12 mouse cellular contexts compared by ENCODE assay signal in the genomic region with DNA sequence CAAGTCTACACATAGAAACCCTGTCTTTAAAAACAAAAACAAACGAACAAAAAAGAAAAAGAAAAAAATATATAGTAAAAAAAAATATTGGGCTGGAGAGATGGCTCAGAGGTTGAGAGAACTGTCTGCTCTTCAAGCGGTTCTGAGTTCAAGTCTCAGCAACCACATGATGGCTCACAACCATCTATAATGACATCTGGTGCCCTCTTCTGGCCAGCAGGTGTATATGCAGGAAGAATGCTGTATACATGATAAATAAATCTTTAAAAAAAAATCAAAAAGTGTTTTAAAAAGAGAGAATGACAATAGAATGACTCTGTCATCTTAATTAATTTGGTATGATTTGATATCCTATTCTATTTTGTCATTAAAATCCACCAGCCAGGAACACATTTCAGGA. TPM values are rescaled to one million over a fixed set of nuclear protein-coding genes. Genes with fewer than 3 reads are reported as not detected.
DNase-seq lines count a peak whose midpoint lies in the region; ATAC-seq lines count a peak whose summit lies in the region.
"Had no signal": no experiment of that assay in that cellular context is flagged by ENCODE, and none has a peak within 500 bp of the region (broad histone marks: within the 10 kb centered on the region; RNA-seq: fewer than 3 reads in every experiment).

No protein-coding gene starts in this region.

- H3K9ac ChIP-seq in midbrain, embryonic 15.5 days, result no peak overlapping the region

- peak overlapping the region; percentile 91; the same call in 1 of the 2 replicates for H3K27ac ChIP-seq in heart, embryonic 10.5 days
- peak overlapping the region; percentile 88; the same call in 1 of the 2 replicates for H3K27ac ChIP-seq in midbrain, embryonic 10.5 days (replicated peaks)
- no peak overlapping the region for H3K27ac ChIP-seq in midbrain, embryonic 15.5 days

- H3K9me3 ChIP-seq in heart, embryonic 10.5 days, result no peaks in the 10 kb centered on the region
- H3K9me3 ChIP-seq in midbrain, embryonic 10.5 days (replicated peaks), result no peaks in the 10 kb centered on the region
- no peaks in the 10 kb centered on the region for H3K9me3 ChIP-seq in midbrain, embryonic 15.5 days
- H3K9me3 ChIP-seq: liver, embryonic 13.5 days; stomach, embryonic 15.5 days had no signal

- H3K4me2 ChIP-seq in midbrain, embryonic 15.5 days, result no peak overlapping the region

- no peaks in the 10 kb centered on the region for H3K27me3 ChIP-seq in heart, embryonic 10.5 days (ENCODE audit: insufficient read depth, poor library complexity, severe bottlenecking)
- H3K27me3 ChIP-seq in midbrain, embryonic 10.5 days (ENCODE audit: low read depth, poor library complexity, severe bottlenecking), result no peaks in the 10 kb centered on the region
- H3K27me3 ChIP-seq in midbrain, embryonic 15.5 days (replicated peaks), result no peaks in the 10 kb centered on the region
- H3K27me3 ChIP-seq: liver, embryonic 13.5 days; stomach, embryonic 15.5 days had no signal

- H3K4me3 ChIP-seq in heart, embryonic 10.5 days, result no peak overlapping the region
- peak overlapping the region; percentile 66; the same call in 1 of the 2 replicates for H3K4me3 ChIP-seq in midbrain, embryonic 10.5 days
- H3K4me3 ChIP-seq in midbrain, embryonic 15.5 days, result no peak overlapping the region

- ATAC-seq in midbrain, embryonic 15.5 days (replicated peaks), result no peak

- WGBS in heart, embryonic 10.5 days, result 59% methylated on average over 2 of the region's 2 CpGs
- WGBS in midbrain, embryonic 10.5 days, result 63% methylated on average over 2 of the region's 2 CpGs
- WGBS in midbrain, embryonic 15.5 days, result 62% methylated on average over 2 of the region's 2 CpGs

- peaks cover 6% of the 10 kb centered on the region; the same call in 1 of the 2 replicates for H3K36me3 ChIP-seq in heart, embryonic 10.5 days
- peaks cover 13% of the 10 kb centered on the region for H3K36me3 ChIP-seq in midbrain, embryonic 10.5 days
- H3K36me3 ChIP-seq in midbrain, embryonic 15.5 days (replicated peaks), result no peaks in the 10 kb centered on the region

- H3K4me1 ChIP-seq in heart, embryonic 10.5 days, result peaks cover 42% of the 10 kb centered on the region
- peaks cover 23% of the 10 kb centered on the region for H3K4me1 ChIP-seq in midbrain, embryonic 10.5 days
- H3K4me1 ChIP-seq in midbrain, embryonic 15.5 days, result peaks cover 26% of the 10 kb centered on the region

- DNase-seq in heart, embryonic 10.5 days (ENCODE audit: low spot score), result no peak
- DNase-seq in heart, adult 11 months, result no peak
- DNase-seq in midbrain, embryonic 10.5 days (ENCODE audit: low spot score), result no peak
- DNase-seq in MEL-GATA-1-ER (ENCODE audit: extremely low read depth, low read depth), result peak; percentile 18
- DNase-seq in naive thymus-derived CD4-positive, alpha-beta T cell, adult 2 months (ENCODE audit: low read depth), result peak; percentile 61
- no peak for DNase-seq in right cerebral cortex, adult 18-20 months
- no peak for DNase-seq in spleen, adult 12 weeks (ENCODE audit: low spot score)
- DNase-seq: gastrocnemius, postnatal 14 days; kidney, postnatal 10 days; liver, embryonic 13.5 days had no signal

RNA-seq across cellular contexts. Expression of gene Ift122, which starts 1.2 kb away (rescaled TPM):
- 27.0 and 31.3 TPM in 2 replicates for polyA plus RNA-seq in heart, embryonic 10.5 days (2016; fragmentation: Nextera tagmentation; extraction: Ambion mirVana)
- polyA plus RNA-seq in midbrain, embryonic 10.5 days (2016; fragmentation: Nextera tagmentation; extraction: Ambion mirVana), result 26.8 and 29.6 TPM in 2 replicates
- polyA plus RNA-seq in midbrain, embryonic 15.5 days (2015; fragmentation: Nextera tagmentation; extraction: Ambion mirVana), result 33.1 and 34.4 TPM in 2 replicates

RNA-seq across cellular contexts. Expression of gene Mbd4, which starts 1.3 kb away (rescaled TPM):
- polyA plus RNA-seq in heart, embryonic 10.5 days (2016; fragmentation: Nextera tagmentation; extraction: Ambion mirVana), result 15.2 and 22.4 TPM in 2 replicates
- 29.6 and 32.3 TPM in 2 replicates for polyA plus RNA-seq in midbrain, embryonic 10.5 days (2016; fragmentation: Nextera tagmentation; extraction: Ambion mirVana)
- 9.4 and 11.7 TPM in 2 replicates for polyA plus RNA-seq in midbrain, embryonic 15.5 days (2015; fragmentation: Nextera tagmentation; extraction: Ambion mirVana)

RNA-seq across cellular contexts. Expression of gene Efcab12, which starts 16.2 kb away (rescaled TPM):
- polyA plus RNA-seq in heart, embryonic 10.5 days (2016; fragmentation: Nextera tagmentation; extraction: Ambion mirVana), result 0.46 and 0.74 TPM in 2 replicates
- 1.7 and 2.2 TPM in 2 replicates for polyA plus RNA-seq in midbrain, embryonic 10.5 days (2016; fragmentation: Nextera tagmentation; extraction: Ambion mirVana)
- 2.7 and 2.8 TPM in 2 replicates for polyA plus RNA-seq in midbrain, embryonic 15.5 days (2015; fragmentation: Nextera tagmentation; extraction: Ambion mirVana)

RNA-seq across cellular contexts. Expression of gene Rpl32, which starts 45.9 kb away (rescaled TPM):
- 1,266 and 1,290 TPM in 2 replicates for polyA plus RNA-seq in heart, embryonic 10.5 days (2016; fragmentation: Nextera tagmentation; extraction: Ambion mirVana)
- 1,558 and 1,869 TPM in 2 replicates for polyA plus RNA-seq in midbrain, embryonic 10.5 days (2016; fragmentation: Nextera tagmentation; extraction: Ambion mirVana)
- polyA plus RNA-seq in midbrain, embryonic 15.5 days (2015; fragmentation: Nextera tagmentation; extraction: Ambion mirVana), result 881 and 890 TPM in 2 replicates

Comparison
In these comparisons a context has a peak if more than half of its experiments do, and no peak if none do; other contexts are left out.
1. DNase-seq: peak in MEL-GATA-1-ER (single experiment) and naive thymus-derived CD4-positive, alpha-beta T cell, adult 2 months (single experiment); none in heart, embryonic 10.5 days (single experiment), heart, adult 11 months (single experiment), midbrain, embryonic 10.5 days (single experiment), right cerebral cortex, adult 18-20 months (single experiment) and spleen, adult 12 weeks (single experiment).